Mouse (Mus musculus) liver, embryonic 12.5 days (tissue): ENCODE results near the gene Acad11. TPM values are rescaled to one million over a fixed set of nuclear protein-coding genes. Genes with fewer than 3 reads are reported as not detected.

Experiments
- ATAC-seq: fragments of 200-750 bp; cut with Nextera tagmentation; 2 replicates; pipeline ENCODE4 v1.8.0; 2017; ENCODE audit warnings: moderate number of reproducible peaks, mild to moderate bottlenecking, moderate library complexity
- H3K27ac ChIP-seq: fragments of 300-500 bp; sonication (generic); 2 replicates; pipeline ENCODE4 v1.5.1; 2016; ENCODE audit warnings: mild to moderate bottlenecking
- H3K27me3 ChIP-seq: fragments of 300-500 bp; sonication (generic); replicated peaks from 2 replicates; pipeline ENCODE4 v1.6.1; 2016; ENCODE audit warnings: mild to moderate bottlenecking, moderate library complexity
- H3K36me3 ChIP-seq: fragments of 300-500 bp; sonication (generic); 2 replicates; pipeline ENCODE4 v1.6.1; 2016; ENCODE audit warnings: mild to moderate bottlenecking, moderate library complexity
- H3K4me1 ChIP-seq: fragments of 300-500 bp; sonication (generic); 2 replicates; pipeline ENCODE4 v1.6.1; 2016
- H3K4me2 ChIP-seq: fragments of 300-500 bp; sonication (generic); 2 replicates; pipeline ENCODE4 v1.6.1; 2016; ENCODE audit warnings: mild to moderate bottlenecking, moderate library complexity
- H3K4me3 ChIP-seq: fragments of 300-500 bp; sonication (generic); 2 replicates; pipeline ENCODE4 v1.5.1; 2016; ENCODE audit warnings: mild to moderate bottlenecking, moderate library complexity
- H3K9ac ChIP-seq: fragments of 300-500 bp; sonication (generic); 2 replicates; pipeline ENCODE4 v1.6.1; 2016; ENCODE audit warnings: mild to moderate bottlenecking, moderate library complexity
- H3K9me3 ChIP-seq: fragments of 300-500 bp; sonication (generic); replicated peaks from 2 replicates; pipeline ENCODE4 v1.6.1; 2016; ENCODE audit warnings: mild to moderate bottlenecking, moderate library complexity
- WGBS: fragments of 180-500 bp; shearing (Covaris S2); methylation state at CpG from one replicate; pipeline ENCODE4 v1.1.7; 2016; ENCODE audit not compliant: insufficient replicate concordance; 5-methylcytosine and 5-hydroxymethylcytosine counted together
- polyA plus RNA-seq: library from polyadenylated mRNA; unstranded; fragments of >200 nt; fragmentation: Nextera tagmentation; extraction: Ambion mirVana; gene quantifications from 2 replicates; pipeline ENCODE4 v1.2.1, GENCODE M21; 2016

The Acad11 gene
- polyA plus RNA-seq, 1 experiment from 2014 or later = 10.5 TPM

DNA sequence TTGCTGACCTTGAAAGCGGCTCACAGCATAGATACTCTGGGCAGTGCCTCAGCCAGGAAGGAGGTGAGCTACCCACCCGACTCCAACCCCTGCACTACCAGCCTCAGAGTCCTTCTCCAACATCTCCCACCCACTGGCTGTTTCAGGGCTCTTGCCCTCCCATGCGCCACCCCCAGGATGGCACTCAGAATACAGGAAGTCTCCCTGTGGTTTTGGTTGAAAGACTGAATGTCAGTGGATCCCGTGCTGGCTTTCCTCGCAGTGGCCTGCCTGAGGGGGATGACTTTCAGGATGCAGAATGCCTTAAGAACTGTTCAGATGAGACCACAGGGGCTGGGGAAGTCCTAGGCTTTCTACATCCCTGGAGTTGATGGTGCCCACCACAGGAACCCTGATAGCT is 59.9 kb downstream of the Acad11 start:
- Histone ChIP-seq H3K27me3 (no peaks in the 10 kb centered on the region), H3K27ac (no peak overlapping the region), H3K9me3 (no peaks in the 10 kb centered on the region), H3K4me3 (no peak overlapping the region), H3K36me3 (0 out of 2 replicates have a peak, but pooled peaks cover 13% of the 10 kb centered on the region), H3K4me1 (no peaks in the 10 kb centered on the region), H3K9ac (no peak overlapping the region), H3K4me2 (no peak overlapping the region)
- no peak for ATAC-seq
- 37% methylated on average over 5 of the region's 5 CpGs for WGBS

DNA sequence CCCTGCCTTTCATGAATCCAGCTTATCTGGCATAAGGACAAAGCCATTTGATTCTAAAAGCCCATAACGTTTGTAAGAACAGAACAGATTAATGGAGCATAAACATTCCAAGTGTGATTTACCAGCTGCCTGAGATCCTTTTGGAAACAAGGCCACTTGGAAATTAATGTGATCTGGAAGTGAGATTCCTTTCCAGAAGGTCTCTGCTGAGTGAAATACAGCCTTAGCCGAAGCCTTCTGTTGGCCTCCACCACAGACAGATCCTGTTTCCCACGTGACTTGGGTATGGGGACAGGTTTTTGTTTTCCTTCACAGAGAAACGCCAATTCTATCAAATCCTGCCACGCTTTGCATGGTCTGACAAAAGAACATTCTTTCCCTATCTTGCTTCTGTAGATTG is 60.4 kb downstream of the Acad11 start:
- Histone ChIP-seq H3K4me3 (no peak overlapping the region), H3K27me3 (no peaks in the 10 kb centered on the region), H3K27ac (no peak overlapping the region), H3K4me2 (no peak overlapping the region), H3K9me3 (no peaks in the 10 kb centered on the region), H3K4me1 (no peaks in the 10 kb centered on the region), H3K9ac (no peak overlapping the region), H3K36me3 (0 out of 2 replicates have a peak, but pooled peaks cover 13% of the 10 kb centered on the region)
- ATAC-seq = no peak
- WGBS = 59% methylated on average over 5 of the region's 5 CpGs

DNA sequence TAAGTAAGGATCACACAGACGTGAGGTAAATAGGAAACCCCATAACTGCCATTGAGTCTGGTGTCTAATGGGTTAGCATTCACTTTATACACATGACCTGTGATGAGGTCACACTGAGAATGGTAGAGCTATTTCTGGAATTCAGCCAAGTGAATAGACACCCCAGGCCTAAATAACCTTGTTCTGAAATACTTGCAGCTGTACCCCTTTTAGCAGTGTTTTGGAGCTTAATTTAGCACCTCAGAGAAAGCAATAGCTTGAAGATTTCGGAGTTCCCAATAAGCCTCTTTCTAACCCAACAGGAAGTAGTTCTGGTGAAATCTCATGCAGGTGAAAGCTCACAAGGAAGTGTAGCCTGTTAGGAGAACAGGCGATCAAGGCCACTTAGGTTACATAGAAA is 63.7 kb downstream of the Acad11 start, which contains the start of gene Ackr4:
Gene Ackr4, minus strand, starts transcription at position 101 of the 400 bp plus-strand sequence.
- H3K9ac ChIP-seq = no peak within 1 kb of the TSS
- ATAC-seq = no peak
- WGBS = 74% methylated on average over 3 of the region's 3 CpGs
- 0 out of 2 replicates have a peak, but pooled peaks cover 13% of the 10 kb centered on the region for H3K36me3 ChIP-seq
- no peaks in the 10 kb centered on the region for H3K27me3 ChIP-seq
- no peaks in the 10 kb centered on the region for H3K4me1 ChIP-seq
- no peak within 1 kb of the TSS for H3K4me2 ChIP-seq
- H3K9me3 ChIP-seq = no peaks in the 10 kb centered on the region
- H3K27ac ChIP-seq = no peak within 1 kb of the TSS
- no peak within 1 kb of the TSS for H3K4me3 ChIP-seq

- no peaks in the 10 kb centered on the region for H3K9me3 ChIP-seq
- H3K36me3 ChIP-seq = 0 out of 2 replicates have a peak, but pooled peaks cover 13% of the 10 kb centered on the region
- H3K4me3 ChIP-seq = no peak overlapping the region
- H3K27ac ChIP-seq = no peak overlapping the region
- no peak for ATAC-seq
- no peak overlapping the region for H3K4me2 ChIP-seq
- H3K9ac ChIP-seq = no peak overlapping the region
- 61% methylated on average over 2 of the region's 2 CpGs for WGBS
- no peaks in the 10 kb centered on the region for H3K4me1 ChIP-seq
- no peaks in the 10 kb centered on the region for H3K27me3 ChIP-seq
Observed at GRCm38 (mm10) chr9:104128110-104128509, 64.9 kb downstream of the Acad11 start.

GRCm38 (mm10) chr9:104130141-104130755 is 67.1 kb downstream of the Acad11 start:
- WGBS = 74% methylated on average over 9 of the region's 9 CpGs
- 0 out of 2 replicates have a peak, but pooled peaks cover 6% of the 10 kb centered on the region for H3K36me3 ChIP-seq
- no peak for ATAC-seq
- no peaks in the 10 kb centered on the region for H3K27me3 ChIP-seq
- no peak overlapping the region for H3K9ac ChIP-seq
- no peak overlapping the region for H3K4me2 ChIP-seq
- H3K9me3 ChIP-seq = no peaks in the 10 kb centered on the region
- no peaks in the 10 kb centered on the region for H3K4me1 ChIP-seq
- H3K27ac ChIP-seq = no peak overlapping the region
- no peak overlapping the region for H3K4me3 ChIP-seq

GRCm38 (mm10) chr9:104140351-104140750 is 77.2 kb downstream of the Acad11 start:
- 54% methylated on average over 6 of the region's 6 CpGs for WGBS
- no peaks in the 10 kb centered on the region for H3K9me3 ChIP-seq
- H3K9ac ChIP-seq = no peak overlapping the region
- ATAC-seq = no peak
- H3K4me3 ChIP-seq = no peak overlapping the region
- H3K27ac ChIP-seq = no peak overlapping the region
- no peaks in the 10 kb centered on the region for H3K27me3 ChIP-seq
- H3K36me3 ChIP-seq = no peaks in the 10 kb centered on the region
- H3K4me1 ChIP-seq = no peaks in the 10 kb centered on the region
- H3K4me2 ChIP-seq = no peak overlapping the region

GRCm38 (mm10) chr9:104142805-104143204 is 79.6 kb downstream of the Acad11 start:
- Histone ChIP-seq H3K27ac (no peak overlapping the region), H3K36me3 (no peaks in the 10 kb centered on the region), H3K4me3 (no peak overlapping the region), H3K9me3 (no peaks in the 10 kb centered on the region), H3K27me3 (no peaks in the 10 kb centered on the region), H3K4me1 (no peaks in the 10 kb centered on the region), H3K9ac (no peak overlapping the region), H3K4me2 (no peak overlapping the region)
- ATAC-seq = no peak
- 74% methylated on average over 14 of the region's 14 CpGs for WGBS

DNA sequence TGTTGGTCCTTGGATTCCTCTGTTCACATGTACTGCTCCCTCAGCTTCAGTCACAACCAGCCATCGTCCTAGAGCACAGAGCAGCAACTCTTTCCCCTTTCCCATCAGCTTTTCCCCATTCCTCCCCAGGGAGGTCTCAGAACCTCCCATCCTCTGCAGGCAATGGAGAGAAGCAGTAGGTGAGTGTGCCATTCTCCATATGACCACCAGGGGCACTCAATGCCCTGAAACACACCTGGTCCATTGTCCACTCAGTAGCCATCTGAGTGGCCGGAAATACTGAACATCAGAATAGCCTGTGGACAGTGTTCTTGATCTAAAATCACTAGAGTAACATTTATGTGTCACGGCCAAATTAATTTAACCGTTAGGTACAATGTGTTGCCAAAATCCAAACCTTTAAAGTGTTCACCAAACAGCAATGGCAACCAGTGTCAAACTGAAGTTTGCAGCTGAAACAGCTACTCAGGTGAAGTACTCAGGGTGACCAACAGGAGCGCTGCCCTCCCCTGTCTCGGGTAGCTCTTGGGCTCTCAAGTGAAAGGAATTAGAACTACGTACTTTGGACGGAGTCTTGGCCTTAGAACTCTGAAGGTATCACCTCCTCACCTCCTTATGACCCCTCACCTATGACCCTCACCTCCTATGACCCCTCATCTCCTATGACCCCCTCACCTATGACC is 81.3 kb downstream of the Acad11 start:
- Histone ChIP-seq H3K4me2 (no peak overlapping the region), H3K4me1 (no peaks in the 10 kb centered on the region), H3K9me3 (no peaks in the 10 kb centered on the region), H3K36me3 (no peaks in the 10 kb centered on the region), H3K27me3 (no peaks in the 10 kb centered on the region), H3K27ac (no peak overlapping the region), H3K4me3 (no peak overlapping the region), H3K9ac (no peak overlapping the region)
- no peak for ATAC-seq
- WGBS = 76% methylated on average over 8 of the region's 8 CpGs

DNA sequence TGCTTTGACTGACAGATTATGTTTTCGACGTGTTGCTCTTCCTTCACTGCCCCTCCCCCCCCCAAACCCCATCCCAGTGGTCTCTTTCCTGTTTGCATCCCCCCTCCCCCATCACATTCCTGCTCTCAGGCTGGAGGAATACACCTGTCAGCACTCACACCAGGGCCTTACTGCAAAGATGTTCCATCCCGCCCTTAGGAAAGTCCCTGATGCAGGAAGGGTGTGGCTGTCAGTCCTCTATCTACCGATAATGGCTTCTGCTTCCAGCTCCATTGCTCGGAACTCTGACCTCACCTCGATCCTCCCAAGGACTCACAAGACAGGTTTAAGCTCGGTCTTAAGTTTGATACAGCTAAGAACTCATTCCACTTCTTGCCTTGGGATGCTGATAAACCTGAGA is 83.5 kb downstream of the Acad11 start:
- Histone ChIP-seq H3K9me3 (no peaks in the 10 kb centered on the region), H3K4me3 (no peak overlapping the region), H3K27ac (no peak overlapping the region), H3K36me3 (peaks cover 19% of the 10 kb centered on the region), H3K4me1 (no peaks in the 10 kb centered on the region), H3K4me2 (no peak overlapping the region), H3K27me3 (no peaks in the 10 kb centered on the region), H3K9ac (no peak overlapping the region)
- WGBS = 65% methylated on average over 7 of the region's 7 CpGs
- no peak for ATAC-seq

DNA sequence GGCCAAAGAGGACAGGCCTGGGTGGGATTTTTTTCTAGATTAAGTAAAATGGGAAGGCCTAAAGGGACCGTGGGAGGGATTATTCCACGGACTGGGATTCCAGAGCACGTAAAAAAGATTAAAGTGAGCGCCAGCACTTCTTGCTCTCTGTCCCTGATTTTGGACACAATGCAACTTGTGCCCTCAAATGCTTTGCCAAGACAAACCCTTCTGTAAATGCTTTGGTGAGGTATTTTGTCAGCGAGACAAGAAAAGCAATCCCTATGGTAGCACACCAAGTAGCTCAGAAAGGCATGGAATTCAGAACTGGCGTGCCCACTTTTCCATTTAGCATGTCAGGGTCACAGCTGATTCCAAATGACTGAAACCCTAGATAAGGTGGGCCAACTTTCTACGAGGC is 85.8 kb downstream of the Acad11 start:
- Histone ChIP-seq H3K27me3 (no peaks in the 10 kb centered on the region), H3K9ac (no peak overlapping the region), H3K4me3 (no peak overlapping the region), H3K4me2 (no peak overlapping the region), H3K9me3 (no peaks in the 10 kb centered on the region), H3K36me3 (peaks cover 40% of the 10 kb centered on the region), H3K27ac (no peak overlapping the region), H3K4me1 (no peaks in the 10 kb centered on the region)
- ATAC-seq = no peak
- 80% methylated on average over 7 of the region's 7 CpGs for WGBS

DNA sequence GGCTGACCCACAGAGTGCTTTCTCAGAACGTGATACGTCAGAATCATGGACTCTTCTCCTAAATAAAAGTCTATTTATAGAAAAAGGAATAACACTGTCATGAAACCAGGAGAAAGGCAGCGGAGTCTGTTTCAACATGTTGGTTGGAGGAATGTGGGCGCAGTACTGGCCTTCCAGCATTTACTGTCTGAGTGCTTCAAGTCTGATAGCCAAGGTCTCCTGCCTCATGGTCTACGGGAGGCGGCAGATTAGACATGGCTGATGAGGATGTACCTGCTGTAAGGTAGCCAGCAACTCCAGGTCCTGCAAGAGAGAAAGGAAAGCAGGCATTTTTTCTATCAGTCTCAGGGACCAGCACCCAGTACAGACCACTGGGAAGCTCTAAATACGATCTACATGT is 88.9 kb downstream of the Acad11 start:
- WGBS = 88% methylated on average over 7 of the region's 7 CpGs

DNA sequence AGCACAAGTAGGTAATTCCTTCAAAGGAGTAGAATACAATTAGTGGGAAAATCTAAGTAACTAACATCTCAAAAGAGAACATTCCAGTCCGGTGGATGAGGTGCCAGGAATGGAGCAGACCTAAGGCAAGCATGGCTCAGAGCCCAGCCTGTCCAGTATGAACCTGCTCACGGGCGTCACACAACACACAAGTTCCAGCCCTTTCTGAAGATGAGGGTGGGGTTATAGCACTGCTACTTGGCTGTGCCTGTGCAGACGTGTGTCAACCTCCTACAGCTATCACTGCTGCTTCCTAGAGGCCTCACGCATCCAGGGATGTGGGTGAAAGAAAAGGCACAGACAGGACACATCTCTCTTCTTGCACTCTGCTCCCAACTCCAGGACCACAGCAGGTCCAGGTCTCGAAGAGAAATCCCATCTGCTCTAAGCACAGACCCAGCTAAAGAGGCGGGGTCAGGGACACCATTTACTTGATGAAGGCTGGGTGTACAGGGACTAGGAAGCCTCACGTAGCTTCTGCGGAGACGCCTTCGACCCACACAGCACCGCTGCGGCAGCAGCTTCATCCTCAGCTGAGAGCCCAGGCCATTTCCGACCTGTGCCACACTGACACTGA is 92.0 kb downstream of the Acad11 start:
- WGBS = 81% methylated on average over 14 of the region's 14 CpGs
- no peak for ATAC-seq
- peaks cover 93% of the 10 kb centered on the region for H3K36me3 ChIP-seq
- H3K9ac ChIP-seq = no peak overlapping the region
- H3K27ac ChIP-seq = no peak overlapping the region
- no peak overlapping the region for H3K4me2 ChIP-seq
- no peak overlapping the region for H3K4me3 ChIP-seq
- no peaks in the 10 kb centered on the region for H3K27me3 ChIP-seq
- no peaks in the 10 kb centered on the region for H3K9me3 ChIP-seq
- no peaks in the 10 kb centered on the region for H3K4me1 ChIP-seq

More for the DNA sequence above, 88.9 kb downstream of the Acad11 start:
- Histone ChIP-seq H3K4me1 (no peaks in the 10 kb centered on the region), H3K36me3 (peaks cover 72% of the 10 kb centered on the region), H3K4me2 (no peak overlapping the region), H3K27me3 (no peaks in the 10 kb centered on the region), H3K27ac (no peak overlapping the region), H3K9ac (no peak overlapping the region), H3K4me3 (no peak overlapping the region), H3K9me3 (no peaks in the 10 kb centered on the region)
- no peak for ATAC-seq
